Mouse (Mus musculus): ENCODE measurements around the gene Lrwd1. TPM values are rescaled to one million over a fixed set of nuclear protein-coding genes. Genes with fewer than 3 reads are reported as not detected.

The Lrwd1 gene
- polyA plus RNA-seq, 1 experiment from 2014 or later = 54.5 TPM

Small RNA genes within 50 kb of the gene (microRNA-seq; reads per million reads assigned to microRNA genes)
- gene Mir7035 = not detected

Other genes with a start within 250 kb of the Lrwd1 start
- 7.4 TPM in 2 replicates for gene Hspb1, start 248.2 kb downstream of the Lrwd1 start, polyA plus RNA-seq (2016; fragmentation: Nextera tagmentation; extraction: Ambion mirVana)
- 121 and 128 TPM in 2 replicates for gene Ywhag, start 201.5 kb downstream of the Lrwd1 start, polyA plus RNA-seq (2016; fragmentation: Nextera tagmentation; extraction: Ambion mirVana)
- gene Ssc4d, start 161.5 kb downstream of the Lrwd1 start, polyA plus RNA-seq (2016; fragmentation: Nextera tagmentation; extraction: Ambion mirVana) = 2.0 TPM in 2 replicates
- not detected in 2 replicates for gene Zp3, start 156.0 kb downstream of the Lrwd1 start, polyA plus RNA-seq (2016; fragmentation: Nextera tagmentation; extraction: Ambion mirVana)
- 11.3 and 12.5 TPM in 2 replicates for gene Dtx2, start 141.3 kb downstream of the Lrwd1 start, polyA plus RNA-seq (2016; fragmentation: Nextera tagmentation; extraction: Ambion mirVana)
- 6.9 TPM in 2 replicates for gene Upk3b, start 97.6 kb downstream of the Lrwd1 start, polyA plus RNA-seq (2016; fragmentation: Nextera tagmentation; extraction: Ambion mirVana)
- gene Upk3bl, start 81.6 kb downstream of the Lrwd1 start, polyA plus RNA-seq (2016; fragmentation: Nextera tagmentation; extraction: Ambion mirVana) = 0.13 and 0.14 TPM in 2 replicates
- 1.5 and 1.6 TPM in 2 replicates for gene Rasa4, start 52.2 kb downstream of the Lrwd1 start, polyA plus RNA-seq (2016; fragmentation: Nextera tagmentation; extraction: Ambion mirVana)
- 186 and 191 TPM in 2 replicates for gene Polr2j, start 19.4 kb downstream of the Lrwd1 start, polyA plus RNA-seq (2016; fragmentation: Nextera tagmentation; extraction: Ambion mirVana)
- 17.0 and 18.8 TPM in 2 replicates for gene Alkbh4, start 72 bp upstream of the Lrwd1 start, polyA plus RNA-seq (2016; fragmentation: Nextera tagmentation; extraction: Ambion mirVana)
- 4.4 and 6.7 TPM in 2 replicates for gene Orai2, start 34.6 kb upstream of the Lrwd1 start, polyA plus RNA-seq (2016; fragmentation: Nextera tagmentation; extraction: Ambion mirVana)
- gene Prkrip1, start 62.9 kb upstream of the Lrwd1 start, polyA plus RNA-seq (2016; fragmentation: Nextera tagmentation; extraction: Ambion mirVana) = 36.3 and 41.3 TPM in 2 replicates
- 2.6 and 3.1 TPM in 2 replicates for gene Sh2b2, start 110.5 kb upstream of the Lrwd1 start, polyA plus RNA-seq (2016; fragmentation: Nextera tagmentation; extraction: Ambion mirVana)